Mouse (Mus musculus) left cerebral cortex, adult 2 months (tissue): ENCODE data around the gene Npr1. TPM values are rescaled to one million over a fixed set of nuclear protein-coding genes. Genes with fewer than 3 reads are reported as not detected.
A peak's percentile ranks its signal among the peaks of the same experiment; 100 is the strongest.

Experiments used
- DNase-seq, 2 experiments: peaks; one replicate each; pipeline ENCODE4 v3.0.0; 2021 to 2022; ENCODE audit warnings: low spot score in 2 of 2, mixed read lengths in 1 of 2; ENCODE audit errors: extremely low spot score in 1 of 2
- H3K27ac ChIP-seq: fragments of 200-600 bp; 2 replicates; pipeline ENCODE4 v1.8.1; 2022
- H3K4me3 ChIP-seq: fragments of 200-600 bp; 2 replicates; pipeline ENCODE4 v1.8.1; 2022
- CTCF ChIP-seq: fragments of 200-600 bp; IDR thresholded peaks from 2 replicates; pipeline ENCODE4 v1.8.1; 2022; ENCODE audit warnings: antibody characterized with exemption, mild to moderate bottlenecking, moderate library complexity
- intact Hi-C: fragments of 180-260 bp; cut with DNase I; formaldehyde crosslinking; loops from one replicate; pipeline ENCODE4 v1.15.1; 2025
- long read RNA-seq, 2 experiments: library from polyadenylated mRNA; stranded (forward); transcript quantifications; one replicate each; pipeline ENCODE4 v2.0.0; 2021; ENCODE audit warnings: borderline mapping rate in 2 of 2
- total RNA-seq, 2 experiments: library from RNA; stranded (reverse); gene quantifications; 2 replicates each; pipeline ENCODE4 v1.2.3; 2021

Gene Npr1
- 1 to 10 TPM; 3.3 TPM for total RNA-seq
- long read RNA-seq, experiment 1, full-length matches to known transcripts: 5 of 7 reads
- long read RNA-seq, experiment 1, partial matches to known transcripts: 0 of 7 reads
- long read RNA-seq, experiment 1, other reads (novel, unspliced or antisense): 2 of 7 reads
- long read RNA-seq, experiment 2, full-length matches to known transcripts: 2 of 3 reads
- long read RNA-seq, experiment 2, partial matches to known transcripts: 1 of 3 reads
- long read RNA-seq, experiment 2, other reads (novel, unspliced or antisense): 0 of 3 reads

GRCm38 (mm10) chr3:90465686-90466310 is at the start of gene Npr1:
Gene Npr1, minus strand, starts transcription at chr3:90465866.
- Histone ChIP-seq H3K27ac (no peak within 1 kb of the TSS), H3K4me3 (peak within 1 kb of the TSS; percentile 52)
- intact Hi-C loops: loop anchor here (1.0 kb wide), 1 partner anchor 53 kb away; no protein-coding TSS in a partner anchor
- no peak for TF ChIP-seq CTCF
- DNase-seq: no peak

- TF ChIP-seq CTCF: no peak
- DNase-seq: no peak
- intact Hi-C loops: no loop called here
- peak overlapping the region; percentile 85 for H3K27ac ChIP-seq
- H3K4me3 ChIP-seq: peak overlapping the region; percentile 52
Measured at GRCm38 (mm10) chr3:90515242-90515641, 49.6 kb upstream of the Npr1 start.

- peak overlapping the region; percentile 85 for H3K27ac ChIP-seq
- DNase-seq: peak in 1 of 2 experiments; percentile 39
- no peak for TF ChIP-seq CTCF
- H3K4me3 ChIP-seq: peak overlapping the region; percentile 52
- intact Hi-C loops: no loop called here
Measured at GRCm38 (mm10) chr3:90514691-90515090, 49.0 kb upstream of the Npr1 start.

GRCm38 (mm10) chr3:90513796-90514590 is 48.3 kb upstream of the Npr1 start, which contains the start of the genes S100a1 and S100a13:
Gene S100a1, minus strand, starts transcription at chr3:90514392.
Gene S100a13, plus strand, starts transcription at chr3:90514435.
- peak; percentile 46 to 55 for DNase-seq
- TF ChIP-seq CTCF: peak; percentile 26
- Histone ChIP-seq H3K4me3 (peak within 1 kb of the TSS; percentile 52), H3K27ac (peak within 1 kb of the TSS; percentile 85)
- intact Hi-C loops: no loop called here

GRCm38 (mm10) chr3:90512948-90513642 is 47.4 kb upstream of the Npr1 start:
- H3K4me3 ChIP-seq: peak overlapping the region; percentile 52
- no peak for DNase-seq
- H3K27ac ChIP-seq: peak overlapping the region; percentile 85
- TF ChIP-seq CTCF: no peak
- intact Hi-C loops: no loop called here

- Histone ChIP-seq H3K27ac (no peak overlapping the region; the same call in 1 of the 2 replicates), H3K4me3 (no peak overlapping the region)
- no peak for DNase-seq
- intact Hi-C loops: no loop called here
- TF ChIP-seq CTCF: no peak
Measured at GRCm38 (mm10) chr3:90512276-90512675, 46.6 kb upstream of the Npr1 start.

GRCm38 (mm10) chr3:90509747-90510123 is 44.1 kb upstream of the Npr1 start:
- no peak for TF ChIP-seq CTCF
- H3K4me3 ChIP-seq: peak overlapping the region; percentile 62
- peak overlapping the region; percentile 77 for H3K27ac ChIP-seq
- intact Hi-C loops: loop anchor here (2.0 to 5.0 kb wide), 3 partner anchors 75 to 143 kb away; partner anchors contain the start of gene S100a7a
- DNase-seq: no peak

- H3K27ac ChIP-seq: peak within 1 kb of the TSS; percentile 99
- DNase-seq: peak; percentile 99
- intact Hi-C loops: loop anchor here (2.0 to 5.0 kb wide), 3 partner anchors 76 to 143 kb away; partner anchors contain the start of gene S100a7a
- H3K4me3 ChIP-seq: peak within 1 kb of the TSS; percentile 62
- TF ChIP-seq CTCF: no peak
Measured at GRCm38 (mm10) chr3:90508950-90509746, 43.5 kb upstream of the Npr1 start, which contains the start of gene Chtop. Gene Chtop, minus strand, starts transcription at chr3:90509498.

- peak overlapping the region; percentile 62 for H3K4me3 ChIP-seq
- no peak for DNase-seq
- intact Hi-C loops: loop anchor here (2.0 to 5.0 kb wide), 3 partner anchors 76 to 144 kb away; partner anchors contain the start of gene S100a7a
- TF ChIP-seq CTCF: no peak; the same call in none of the 2 replicates
- H3K27ac ChIP-seq: peak overlapping the region; percentile 99
Measured at GRCm38 (mm10) chr3:90508287-90508949, 42.8 kb upstream of the Npr1 start.

GRCm38 (mm10) chr3:90506362-90506761 is 40.7 kb upstream of the Npr1 start:
- intact Hi-C loops: loop anchor here (5.0 kb wide), 2 partner anchors 111 to 146 kb away; partner anchors contain the start of gene S100a7a
- Histone ChIP-seq H3K27ac (no peak overlapping the region), H3K4me3 (no peak overlapping the region)
- no peak for TF ChIP-seq CTCF
- no peak for DNase-seq
